Mouse (Mus musculus) olfactory bulb, adult 2 months (tissue): Measurements from ENCODE around the gene Fam43a. TPM values are rescaled to one million over a fixed set of nuclear protein-coding genes. Genes with fewer than 3 reads are reported as not detected.

Experiments
- H3K27ac ChIP-seq: fragments of 200-500 bp; 2 replicates; pipeline ENCODE4 v1.5.1; 2012; ENCODE audit warnings: low read depth, low read length; ENCODE audit not compliant: insufficient read depth
- H3K4me1 ChIP-seq: fragments of 200-500 bp; 2 replicates; pipeline ENCODE4 v1.6.1; 2012; ENCODE audit warnings: low read length; ENCODE audit not compliant: control insufficient read depth, insufficient read depth
- H3K4me3 ChIP-seq: fragments of 200-500 bp; 2 replicates; pipeline ENCODE4 v1.5.1; 2012; ENCODE audit warnings: mild to moderate bottlenecking, low read depth, low read length, moderate library complexity; ENCODE audit not compliant: insufficient read depth
- CTCF ChIP-seq: fragments of 200-500 bp; IDR thresholded peaks from 2 replicates; pipeline ENCODE4 v1.5.1; 2012; ENCODE audit warnings: low read depth, mild to moderate bottlenecking, low read length, moderate library complexity; ENCODE audit not compliant: insufficient read depth
- POLR2A ChIP-seq: fragments of 200-500 bp; IDR thresholded peaks from 2 replicates; pipeline ENCODE4 v1.6.1; 2012; ENCODE audit warnings: mild to moderate bottlenecking, low read depth, low read length, moderate library complexity; ENCODE audit not compliant: insufficient read depth
- WGBS: fragments of 180-500 bp; shearing (Covaris S2); methylation state at CpG from one replicate; pipeline ENCODE4 v1.1.7; 2018; 5-methylcytosine and 5-hydroxymethylcytosine counted together
- polyA plus RNA-seq: library from polyadenylated mRNA; stranded (reverse); fragments of >200 nt; gene quantifications from 2 replicates; pipeline ENCODE4 v1.2.4, GENCODE M21; 2012; ENCODE audit warnings: low replicate concordance; ENCODE audit not compliant: missing spikeins, insufficient read depth, insufficient read length

Fam43a gene
- polyA plus RNA-seq, 1 experiment, result not detected

DNA sequence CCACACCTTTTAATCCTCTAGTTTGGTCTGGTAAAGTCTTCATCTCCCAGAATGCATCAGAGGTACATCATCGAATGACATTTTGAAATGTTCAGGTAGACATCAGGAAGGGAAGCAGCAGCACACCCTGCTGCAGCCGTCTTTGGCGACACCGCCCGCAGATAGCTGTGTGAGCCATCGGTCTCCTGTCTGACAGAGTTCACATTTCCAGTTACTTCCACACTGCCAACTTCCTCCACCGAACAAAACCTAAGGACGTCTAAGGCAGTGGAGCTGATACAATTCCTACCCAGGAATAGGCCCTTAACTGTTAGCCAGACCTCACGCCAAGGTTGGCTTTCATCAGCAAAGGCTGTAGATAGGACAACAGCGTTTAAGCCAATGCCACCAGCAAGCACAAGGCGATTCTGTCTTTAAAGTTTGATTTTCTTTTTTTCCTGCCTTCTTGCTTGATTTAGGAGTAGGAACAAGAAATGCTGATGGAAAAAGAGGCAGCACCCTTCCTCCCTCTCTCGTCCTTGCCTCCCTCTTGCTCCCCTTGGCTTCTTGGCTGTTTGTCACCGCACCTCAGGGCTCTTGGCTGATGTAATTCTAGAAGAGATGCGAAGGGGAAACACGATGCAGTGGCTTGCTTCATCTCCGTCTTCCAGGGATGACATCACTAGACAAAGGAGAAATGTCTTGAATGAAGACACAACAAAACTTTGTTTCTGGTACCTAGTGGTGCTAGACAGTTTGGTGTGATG lies 4.7 kb downstream of the Fam43a start:
- WGBS, result 73% methylated on average over 16 of the region's 16 CpGs
- Histone ChIP-seq H3K4me1 (peaks cover 45% of the 10 kb centered on the region), H3K4me3 (no peak overlapping the region), H3K27ac (0 out of 2 replicates have a peak overlapping the region, but pooled peaks have one; percentile 35)
- TF ChIP-seq POLR2A (no peak), CTCF (no peak)

DNA sequence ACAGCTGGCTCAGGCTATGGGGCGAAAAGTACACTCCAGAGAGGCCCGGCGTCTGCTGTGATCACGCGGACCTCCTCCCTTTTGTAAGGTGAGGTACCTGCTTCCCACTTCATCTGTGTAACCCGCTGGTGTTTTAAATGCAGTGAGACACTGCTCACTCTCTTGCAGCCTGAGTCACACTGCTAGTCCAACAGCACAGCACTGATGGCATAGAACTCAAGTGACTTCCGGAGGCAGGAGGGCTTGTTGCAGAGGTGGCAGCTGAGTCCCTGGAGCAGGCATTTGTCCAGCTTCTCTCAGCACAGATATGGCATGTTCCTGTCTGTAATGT lies 5.2 kb downstream of the Fam43a start:
- no peak for TF ChIP-seq POLR2A
- TF ChIP-seq CTCF, result no peak
- Histone ChIP-seq H3K4me1 (peaks cover 43% of the 10 kb centered on the region), H3K4me3 (no peak overlapping the region), H3K27ac (0 out of 2 replicates have a peak overlapping the region, but pooled peaks have one; percentile 35)
- 66% methylated on average over 7 of the region's 7 CpGs for WGBS

DNA sequence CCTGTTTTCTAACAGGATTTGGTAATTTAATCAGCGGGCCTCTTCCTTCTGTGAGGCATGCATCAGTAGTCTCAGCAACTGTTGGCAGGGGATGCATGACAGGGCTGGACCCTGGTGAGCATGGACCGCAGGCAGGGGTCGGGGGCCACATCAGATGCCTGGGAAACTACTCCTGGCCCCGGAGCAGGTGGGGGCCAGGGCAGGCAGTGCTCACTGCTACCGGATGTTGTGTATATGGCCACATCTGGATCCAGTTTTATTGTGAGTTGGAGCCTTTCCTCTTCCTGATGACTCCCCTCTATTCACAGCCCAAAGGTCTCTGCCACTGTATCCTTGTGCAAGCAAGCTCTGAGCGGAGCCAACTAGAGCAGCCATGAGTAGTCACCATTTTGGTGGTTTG lies 6.0 kb downstream of the Fam43a start:
- no peak for TF ChIP-seq CTCF
- TF ChIP-seq POLR2A, result no peak
- 69% methylated on average over 6 of the region's 6 CpGs for WGBS
- H3K4me1 ChIP-seq, result peaks cover 41% of the 10 kb centered on the region
- no peak overlapping the region; the same call in 1 of the 2 replicates for H3K27ac ChIP-seq
- no peak overlapping the region for H3K4me3 ChIP-seq

DNA sequence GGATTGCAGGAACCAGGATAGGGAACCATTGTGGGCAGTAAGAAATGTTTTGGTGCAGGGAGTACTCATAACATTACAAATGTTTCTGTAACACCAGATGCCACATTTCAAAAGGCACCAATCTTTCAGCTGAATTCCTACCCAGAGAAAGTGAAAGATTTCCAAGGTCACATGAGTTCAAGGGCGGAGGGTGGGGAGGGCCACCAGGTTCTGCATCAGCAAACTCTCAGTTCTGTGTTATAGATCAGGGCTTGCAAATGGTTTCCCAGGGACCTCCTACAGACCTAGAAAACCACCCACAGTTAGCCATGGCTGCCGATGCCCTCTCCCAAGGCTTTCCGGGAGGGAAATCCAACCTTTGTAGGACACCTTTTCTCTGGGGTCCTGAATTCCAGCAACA lies 8.3 kb downstream of the Fam43a start:
- H3K27ac ChIP-seq, result no peak overlapping the region
- H3K4me3 ChIP-seq, result no peak overlapping the region
- H3K4me1 ChIP-seq, result peaks cover 23% of the 10 kb centered on the region
- 97% methylated on average over 3 of the region's 3 CpGs for WGBS
- no peak for TF ChIP-seq CTCF
- no peak for TF ChIP-seq POLR2A

DNA sequence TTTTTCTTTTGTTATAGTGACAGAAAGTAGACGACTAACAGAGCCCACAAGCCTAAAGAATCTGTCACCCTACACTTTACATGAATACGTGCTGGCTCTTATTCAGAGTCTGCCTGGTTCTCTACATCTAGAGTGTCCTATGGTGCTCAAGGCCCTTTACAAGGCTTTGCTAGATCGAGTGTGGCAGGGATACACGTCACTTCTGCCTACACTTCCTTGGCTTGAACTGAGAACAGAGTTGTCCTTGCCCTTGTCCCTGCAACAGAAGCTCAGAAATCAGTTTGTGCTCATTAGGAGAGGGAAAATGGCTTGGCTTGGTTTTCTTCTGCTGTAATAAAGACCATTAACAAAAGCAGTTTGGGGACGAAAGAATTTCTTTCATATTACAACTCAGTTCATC lies 11.8 kb downstream of the Fam43a start:
- Histone ChIP-seq H3K4me3 (no peak overlapping the region), H3K27ac (no peak overlapping the region), H3K4me1 (peaks cover 10% of the 10 kb centered on the region)
- WGBS, result 70% methylated on average over 5 of the region's 5 CpGs
- TF ChIP-seq POLR2A (no peak), CTCF (no peak)

DNA sequence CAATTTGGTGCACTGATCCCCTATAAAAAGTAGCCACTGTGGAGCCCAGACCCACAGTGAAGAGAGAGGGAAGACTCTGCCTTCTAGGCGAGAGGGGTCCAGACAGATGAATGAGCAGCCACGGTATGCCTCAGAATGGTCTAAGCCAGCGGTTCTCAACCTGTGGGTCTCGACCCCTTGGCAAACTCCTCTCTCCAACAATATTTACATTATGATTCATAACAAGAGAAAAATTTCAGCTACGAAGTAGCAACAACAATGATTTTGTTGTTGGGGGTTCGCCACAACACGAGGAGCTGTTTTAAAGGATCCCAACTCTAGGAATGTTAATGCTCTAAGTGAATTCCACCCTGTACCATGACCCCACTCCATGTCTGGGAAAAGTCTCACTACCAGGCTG lies 13.6 kb downstream of the Fam43a start:
- WGBS, result 91% methylated on average over 7 of the region's 7 CpGs

DNA sequence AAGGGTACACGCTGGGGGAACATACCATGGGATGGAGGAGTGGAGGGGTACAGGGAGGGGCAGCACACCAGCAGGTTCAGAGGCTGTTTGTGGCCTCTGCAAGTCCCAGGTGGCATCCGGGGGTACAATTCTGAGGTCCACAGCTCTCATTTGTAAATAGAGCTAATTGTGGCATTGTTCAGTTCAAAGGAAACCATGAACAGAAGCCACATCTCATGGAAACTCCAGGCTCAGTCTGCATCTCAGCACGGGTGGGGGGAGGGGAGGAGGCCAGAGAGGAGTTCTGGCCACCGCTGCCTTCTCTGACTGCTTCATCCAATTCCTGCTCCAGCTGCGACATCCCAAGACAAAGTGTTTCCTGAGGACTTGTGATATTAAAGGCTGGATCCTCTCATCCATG lies 14.6 kb downstream of the Fam43a start:
- H3K27ac ChIP-seq, result peak overlapping the region; percentile 37; the same call in 1 of the 2 replicates
- no peak overlapping the region for H3K4me3 ChIP-seq
- WGBS, result 48% methylated on average over 5 of the region's 5 CpGs
- H3K4me1 ChIP-seq, result peaks cover 10% of the 10 kb centered on the region
- TF ChIP-seq CTCF, result no peak
- TF ChIP-seq POLR2A, result no peak

More for the DNA sequence above, 13.6 kb downstream of the Fam43a start:
- Histone ChIP-seq H3K4me1 (peaks cover 10% of the 10 kb centered on the region), H3K27ac (no peak overlapping the region), H3K4me3 (no peak overlapping the region)
- TF ChIP-seq CTCF (no peak), POLR2A (no peak)

DNA sequence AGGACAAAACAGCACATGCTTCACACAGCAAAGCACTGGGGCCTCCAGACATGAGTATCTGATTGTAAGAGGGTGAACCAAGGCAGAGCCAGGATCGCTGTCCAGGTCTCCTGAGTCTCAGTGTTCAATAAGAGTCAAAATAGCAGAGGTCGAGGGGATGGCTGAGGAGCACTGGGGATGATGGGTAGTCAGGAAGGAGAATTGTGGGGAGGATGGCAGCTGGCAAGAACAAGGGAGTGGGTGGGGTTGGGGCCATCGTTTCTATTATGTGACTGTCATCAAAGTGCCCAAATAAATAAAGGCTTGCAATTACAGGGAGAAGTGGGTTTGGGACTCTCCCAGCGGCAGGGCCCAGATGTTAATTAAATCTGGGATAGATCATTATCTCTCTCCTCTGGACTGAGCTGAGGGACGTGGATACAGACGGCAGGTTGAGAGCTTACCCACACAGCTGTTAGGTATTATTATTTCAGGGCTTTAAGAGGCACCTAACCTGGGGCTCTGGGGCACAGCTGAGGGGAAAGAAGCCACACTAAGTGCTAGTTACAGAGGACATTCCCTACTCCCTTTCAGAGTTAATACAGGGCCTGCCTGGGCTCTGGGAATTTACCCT lies 15.3 kb downstream of the Fam43a start:
- WGBS, result 30% methylated on average over 6 of the region's 6 CpGs
- Histone ChIP-seq H3K27ac (peak overlapping the region; percentile 37; the same call in 1 of the 2 replicates), H3K4me1 (peaks cover 10% of the 10 kb centered on the region), H3K4me3 (no peak overlapping the region)
- TF ChIP-seq CTCF (no peak), POLR2A (no peak)

DNA sequence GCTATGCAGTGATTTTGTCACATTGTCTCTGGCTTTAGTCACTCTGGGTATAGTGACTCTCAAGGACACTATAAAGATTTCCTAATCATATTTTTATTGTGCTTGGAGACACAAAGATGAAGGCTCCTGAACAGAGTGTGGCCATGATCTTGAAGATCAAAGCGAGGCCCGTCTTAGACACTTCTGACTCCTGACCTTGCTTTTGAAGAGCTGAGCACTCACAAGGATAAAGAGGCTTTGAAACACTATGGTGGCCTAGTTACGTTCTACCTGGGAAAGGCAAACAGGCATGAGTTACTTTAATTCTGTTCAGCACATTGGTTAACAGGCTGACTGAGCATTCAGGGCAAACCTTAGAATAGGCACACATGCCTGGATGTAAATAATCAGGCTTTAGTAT lies 16.8 kb downstream of the Fam43a start:
- Histone ChIP-seq H3K4me3 (no peak overlapping the region), H3K27ac (no peak overlapping the region), H3K4me1 (peaks cover 10% of the 10 kb centered on the region)
- TF ChIP-seq CTCF (no peak), POLR2A (no peak)
- WGBS, result 96% methylated on average over 3 of the region's 3 CpGs

DNA sequence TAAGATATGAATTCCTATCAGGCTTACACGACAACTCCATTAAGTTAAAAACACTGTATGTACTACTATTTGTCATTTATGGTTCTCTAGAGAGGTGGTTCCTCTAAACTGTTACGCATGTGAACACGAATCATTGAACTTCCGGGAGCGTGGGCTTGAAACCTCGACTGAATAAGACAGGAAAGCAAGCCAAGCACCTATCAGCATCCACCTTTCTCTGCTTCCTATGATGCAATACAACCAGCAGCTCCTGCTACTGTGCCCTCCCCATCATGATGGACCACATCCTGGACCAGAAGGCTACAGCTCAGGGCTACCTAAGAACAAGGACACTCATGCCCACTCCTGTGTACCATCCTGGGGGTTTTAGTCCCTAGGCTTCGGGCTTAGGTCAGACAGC lies 24.1 kb downstream of the Fam43a start:
- H3K4me1 ChIP-seq, result no peaks in the 10 kb centered on the region
- 90% methylated on average over 7 of the region's 7 CpGs for WGBS
- no peak overlapping the region for H3K27ac ChIP-seq
- TF ChIP-seq POLR2A (no peak), CTCF (no peak)
- no peak overlapping the region for H3K4me3 ChIP-seq
